Mouse (Mus musculus) skeletal muscle tissue, adult 2 months (tissue): ENCODE measurements at regions not wholly inside any gene's neighbourhood (a gene's known extent, or its start where the extent isn't known, plus 50 kb on each side); places are given as distances from the start of the nearest gene placed in this dataset.

ENCODE experiments used
- DNase-seq: peaks from one replicate; pipeline ENCODE4 v3.0.0-alpha.2; 2012; ENCODE audit warnings: low read depth, low spot score

DNA sequence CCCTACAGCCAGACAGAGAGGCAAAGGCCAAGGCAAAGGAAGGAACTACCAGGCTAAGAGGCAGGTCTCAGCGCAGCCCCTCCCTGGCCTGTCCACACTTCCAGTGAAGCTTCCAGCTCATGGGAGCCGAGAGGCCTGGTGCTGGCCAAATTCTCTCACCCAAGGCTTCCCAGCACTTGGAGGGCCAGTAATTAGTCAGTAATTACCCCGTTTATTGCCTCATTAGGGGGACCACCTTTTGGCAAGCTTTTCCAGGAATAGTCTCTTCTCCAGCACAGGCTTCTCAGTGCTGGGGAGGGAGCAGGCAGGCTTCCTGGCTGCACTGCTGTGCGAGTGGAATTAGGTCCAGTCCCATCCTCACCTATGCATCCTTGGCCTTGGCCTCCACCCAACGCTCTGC is 252.8 kb upstream of the Nxpe4 start:
- DNase-seq = no peak

DNA sequence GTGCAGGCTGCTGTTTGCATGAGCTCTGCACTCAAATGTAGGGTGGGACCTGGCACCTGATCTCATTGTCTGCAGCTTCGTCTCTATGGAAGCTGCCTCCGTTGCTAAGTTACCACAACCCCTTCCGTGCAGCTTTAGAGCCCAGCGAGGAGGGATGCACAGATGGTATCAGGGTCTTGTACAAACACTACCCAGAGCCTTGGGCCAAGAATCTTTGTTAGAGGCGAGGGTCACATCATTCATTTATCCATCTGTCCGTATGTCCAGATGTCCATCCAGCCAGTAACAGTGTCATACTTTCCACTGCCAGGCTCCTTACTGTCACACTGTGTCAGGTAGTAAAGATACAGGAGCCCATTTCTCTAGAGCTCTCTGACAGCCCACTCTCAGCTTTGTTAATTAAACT is 251.3 kb upstream of the Nxpe4 start:
- no peak for DNase-seq

DNA sequence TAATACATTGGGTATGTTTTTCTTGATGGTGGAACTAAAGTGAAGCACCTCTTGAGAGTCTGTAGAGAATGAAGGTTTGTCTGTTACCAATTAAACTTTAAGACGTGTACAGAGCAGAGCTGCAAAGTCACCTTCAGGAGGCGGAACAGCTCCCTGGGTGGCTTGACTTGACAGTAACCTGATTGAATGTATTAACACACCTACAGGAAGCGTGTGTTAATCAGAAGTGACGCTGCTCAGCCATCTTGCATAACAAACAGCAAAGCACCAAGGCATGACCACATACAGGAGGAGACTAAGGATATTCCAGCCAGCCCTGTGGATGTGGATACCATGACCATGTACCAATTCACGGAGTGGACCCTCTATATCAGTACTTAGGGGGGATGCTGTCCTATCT is 249.0 kb upstream of the Nxpe4 start:
- DNase-seq = no peak

DNA sequence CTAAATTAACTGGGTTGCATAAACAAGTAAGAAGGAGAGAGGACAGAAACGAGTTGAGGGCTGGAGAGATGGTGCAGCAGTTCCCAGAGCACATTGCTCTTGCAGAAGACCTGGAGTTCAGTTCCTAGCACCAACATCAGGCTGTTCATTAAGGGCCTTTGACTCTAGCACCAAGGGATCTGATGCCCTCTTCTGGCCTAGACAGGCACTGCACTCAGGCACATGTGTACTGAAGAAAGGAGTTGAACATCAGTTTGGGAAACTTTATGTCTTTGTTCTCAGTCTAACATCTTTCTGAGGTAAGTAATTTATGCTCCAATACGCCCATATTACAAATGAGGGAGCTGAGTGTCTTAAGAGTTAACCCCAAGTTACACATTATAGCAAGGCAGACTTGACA is 226.5 kb upstream of the Nxpe4 start:
- no peak for DNase-seq

DNA sequence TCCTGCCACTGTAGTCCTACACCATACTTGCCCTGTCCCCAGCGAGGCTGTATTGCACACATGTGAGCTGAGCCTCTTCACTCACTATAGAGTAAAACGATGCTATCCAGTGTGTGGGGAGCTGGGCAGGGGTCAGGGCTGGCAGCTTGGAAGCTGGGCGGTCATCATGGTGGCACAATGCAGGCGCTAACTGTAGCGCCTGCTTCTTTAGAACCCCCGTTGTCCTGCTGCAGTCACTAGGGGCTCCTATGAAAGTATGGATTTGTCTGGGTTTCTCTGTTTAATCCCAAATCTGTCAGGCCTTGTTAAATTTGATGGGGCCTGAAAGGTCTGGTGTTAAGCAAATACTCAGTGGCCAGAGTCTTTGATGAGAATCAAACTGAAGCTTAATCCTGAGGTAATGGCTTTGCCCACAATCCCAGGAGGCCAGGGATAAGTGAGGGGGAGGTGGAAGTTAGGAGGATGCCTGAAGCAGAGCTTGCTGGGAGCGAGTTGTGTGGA is 225.8 kb upstream of the Nxpe4 start:
- DNase-seq = no peak

DNA sequence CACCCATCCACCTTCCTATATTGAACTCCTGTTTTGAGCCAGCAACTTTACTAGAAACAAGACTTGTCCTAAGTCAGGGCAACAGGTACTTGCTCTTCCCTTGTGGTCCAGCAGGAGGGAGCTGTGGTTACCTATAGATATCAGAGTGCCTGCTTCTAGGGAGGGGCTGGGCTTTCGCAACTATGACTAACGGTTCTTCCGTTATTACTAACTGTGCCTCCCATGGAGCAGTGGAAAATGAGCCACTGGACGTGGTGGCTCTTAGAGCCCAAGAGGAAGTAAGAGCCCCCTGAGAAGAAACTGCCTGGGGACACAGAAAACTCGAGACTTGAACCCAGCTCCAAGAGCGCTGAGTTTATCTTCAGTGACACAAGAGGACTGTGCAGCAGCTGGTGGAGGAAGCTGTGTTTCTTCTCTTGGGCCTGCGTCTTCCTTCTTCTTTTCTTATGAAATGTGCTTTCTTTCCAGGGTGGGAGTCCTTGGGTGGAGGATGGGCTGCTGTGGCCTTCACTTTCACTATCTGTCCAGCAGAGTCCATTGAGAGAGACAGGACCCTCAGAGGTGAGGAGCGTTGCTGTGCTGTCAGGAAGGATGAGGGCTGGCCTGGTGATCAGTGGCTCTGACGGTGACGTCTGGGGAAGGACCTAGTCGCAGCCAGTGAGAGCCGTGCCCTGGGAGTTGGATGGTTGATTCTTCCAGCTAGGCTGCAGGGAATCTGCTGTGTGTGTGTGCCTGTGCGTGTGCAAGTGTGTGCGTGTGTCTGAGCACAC is 222.7 kb upstream of the Nxpe4 start:
- no peak for DNase-seq

DNA sequence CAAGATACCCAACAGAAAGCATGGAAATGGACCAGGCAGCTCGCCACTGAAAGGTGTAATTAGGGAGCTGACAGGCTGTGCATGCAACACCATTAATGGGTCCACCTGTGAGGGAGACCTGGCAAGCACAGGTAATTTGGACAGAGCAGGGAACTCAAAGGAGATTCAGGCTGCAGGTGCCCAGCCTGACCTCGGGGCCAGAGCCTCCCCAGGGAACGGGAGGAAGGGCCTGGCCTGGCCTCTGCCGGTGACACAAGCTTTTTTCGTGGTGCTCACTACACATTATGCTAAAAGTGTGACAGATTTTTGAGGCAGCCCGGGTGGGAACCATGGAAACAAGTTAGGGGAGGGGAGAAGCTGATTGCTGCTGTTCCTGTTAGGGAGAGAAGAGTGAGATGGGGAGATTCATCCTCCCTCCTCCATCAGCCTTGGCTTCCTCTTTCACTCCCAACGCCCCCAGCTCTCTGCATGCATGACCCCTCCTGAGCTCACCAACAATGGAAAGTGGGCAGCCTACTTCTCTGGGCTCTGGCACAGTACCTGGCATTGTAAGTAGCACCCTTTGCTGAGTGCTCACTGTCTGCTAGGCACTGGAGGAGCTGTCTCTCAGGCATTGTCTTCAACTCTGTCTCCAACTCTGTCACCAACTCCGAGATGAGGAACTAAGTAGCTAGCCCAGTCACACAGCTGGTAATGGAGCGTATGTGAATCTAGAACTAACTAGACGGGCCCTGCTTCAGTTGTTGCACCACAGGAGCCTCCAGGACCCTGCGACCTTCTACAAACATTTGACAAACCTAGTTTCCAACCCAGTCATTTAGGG is 218.9 kb upstream of the Nxpe4 start:
- DNase-seq = no peak

DNA sequence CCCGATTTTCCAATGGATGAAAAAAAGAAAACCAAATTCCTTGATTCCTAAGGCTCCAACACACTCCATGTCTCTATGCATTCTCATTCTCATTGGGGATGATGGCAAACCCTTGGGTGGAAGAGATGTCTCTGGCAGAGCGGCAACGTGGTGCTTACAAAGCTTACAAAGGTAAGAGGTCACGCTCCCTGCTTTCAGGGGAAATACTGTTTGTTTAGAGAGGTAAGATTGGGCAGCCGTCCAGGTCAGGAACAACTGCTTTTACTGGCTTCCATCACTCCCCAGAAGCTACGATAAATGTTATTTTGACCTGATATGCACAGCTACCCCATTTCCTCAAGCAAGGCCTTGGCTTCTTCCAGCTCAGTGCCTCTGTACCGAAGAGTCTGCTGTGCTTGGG is 215.6 kb upstream of the Nxpe4 start:
- no peak for DNase-seq

DNA sequence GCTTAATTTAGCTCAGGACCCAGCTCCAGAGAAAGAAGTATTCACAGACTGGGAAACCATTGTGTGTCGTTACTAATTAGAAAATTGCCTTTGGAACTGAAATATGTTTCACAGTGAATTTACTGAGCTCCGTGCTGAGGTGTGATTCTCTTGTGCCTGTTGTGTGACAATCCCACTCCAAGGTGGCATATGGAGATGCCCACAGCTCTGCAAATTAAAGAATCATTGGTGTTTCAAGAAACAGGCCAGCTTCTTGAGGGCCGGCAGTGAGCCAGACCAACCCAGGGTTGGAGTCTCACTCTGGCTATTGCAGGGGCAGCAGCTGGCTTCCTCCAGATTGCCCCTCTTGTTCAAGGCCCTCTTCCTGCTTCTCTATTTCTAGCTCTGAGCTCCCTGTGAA is 203.9 kb upstream of the Nxpe4 start:
- no peak for DNase-seq

DNA sequence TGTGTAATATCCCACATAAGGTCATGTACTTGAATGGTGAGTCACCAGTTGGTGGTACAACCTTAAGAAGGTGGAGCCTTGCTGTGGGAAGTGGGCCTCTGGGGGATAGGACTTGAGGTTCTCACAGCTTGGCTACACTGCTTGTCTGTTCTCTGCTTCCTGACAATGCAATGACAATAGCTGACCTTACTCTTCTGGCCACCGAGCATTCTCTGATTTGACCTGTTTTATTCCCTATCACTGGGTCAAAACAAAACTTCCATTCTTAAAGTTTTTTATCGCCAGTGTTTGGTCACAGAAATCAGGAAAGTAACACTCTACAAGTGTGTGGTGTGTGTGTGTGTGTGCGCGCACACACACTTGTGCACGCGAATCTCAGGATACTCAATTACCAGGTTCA is 203.0 kb upstream of the Nxpe4 start:
- DNase-seq = no peak

DNA sequence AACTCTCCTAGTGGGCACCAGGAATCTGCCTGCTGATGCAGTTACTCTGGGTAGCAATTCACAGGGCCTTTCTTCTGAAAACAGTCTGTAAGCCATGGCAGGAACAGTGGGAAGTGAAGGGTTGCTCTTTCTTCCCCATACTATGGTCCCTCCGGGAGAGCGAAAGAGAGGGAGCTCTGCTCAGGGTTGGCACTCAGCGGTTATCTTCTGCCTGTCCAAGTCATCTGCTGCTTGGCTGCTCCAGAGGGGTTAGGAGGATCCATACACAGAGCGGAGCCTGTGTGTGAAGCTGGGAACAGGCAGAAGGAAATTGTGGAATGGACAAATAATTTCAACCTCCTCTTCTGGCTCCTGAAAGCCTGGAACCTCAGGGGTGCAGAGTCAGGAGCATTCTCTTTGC is 200.6 kb upstream of the Nxpe4 start:
- no peak for DNase-seq

DNA sequence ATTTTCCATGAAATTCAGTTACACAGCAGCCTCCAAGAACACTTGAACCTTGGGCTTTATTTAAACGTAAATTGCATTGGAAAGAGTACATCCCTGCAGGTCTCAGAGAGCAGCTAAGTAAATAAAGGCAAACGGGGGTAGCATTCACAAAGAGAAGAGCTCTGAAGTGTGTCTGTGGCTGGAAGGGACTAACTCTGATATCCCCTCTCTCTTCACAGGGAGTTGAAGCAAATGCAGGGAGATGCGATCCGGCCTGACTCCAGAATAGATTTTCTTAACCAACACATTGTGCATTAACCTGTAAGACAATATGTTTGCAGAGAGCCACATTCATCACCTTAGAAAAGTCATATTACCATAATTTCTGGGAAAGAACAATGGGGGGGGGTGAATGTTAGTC is 199.7 kb upstream of the Nxpe4 start:
- DNase-seq = no peak

DNA sequence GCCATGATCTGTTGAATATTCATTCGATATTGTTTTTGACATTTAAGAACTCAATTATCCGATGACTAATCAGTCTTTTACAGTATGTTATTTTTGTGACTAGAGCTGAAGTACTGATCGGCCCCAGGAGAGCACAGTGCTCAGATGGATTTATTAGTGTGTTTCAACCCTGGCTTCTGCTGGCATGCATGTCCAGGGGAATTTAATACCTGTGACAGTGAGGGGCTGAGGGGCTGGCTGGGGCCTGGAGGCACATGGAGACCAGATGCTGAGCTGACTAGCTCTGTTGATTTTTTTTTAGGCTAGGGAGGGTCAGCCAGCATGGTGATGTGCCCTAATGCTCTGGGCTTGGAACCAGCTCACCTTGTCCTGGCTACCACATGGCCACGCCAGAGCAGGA is 199.2 kb upstream of the Nxpe4 start:
- DNase-seq = no peak

DNA sequence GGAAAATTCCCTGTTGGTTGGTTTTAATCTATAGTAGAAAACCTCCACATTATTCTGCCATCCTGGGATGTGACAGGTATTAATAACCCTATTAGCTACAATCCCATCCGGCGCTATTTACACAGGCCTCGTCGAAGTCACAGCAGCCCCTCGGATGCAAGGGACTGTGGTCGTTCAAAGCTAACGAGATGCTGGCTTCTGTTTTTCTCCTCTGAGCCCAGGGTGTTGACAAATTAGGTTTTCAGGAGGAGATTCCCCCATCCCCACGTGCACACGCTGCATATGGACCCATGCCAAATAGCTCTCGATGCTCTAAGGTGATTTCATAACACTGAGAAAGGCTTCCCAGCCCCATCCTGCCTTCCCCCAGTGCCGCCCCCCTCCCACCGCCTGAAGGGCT is 188.7 kb upstream of the Nxpe4 start:
- no peak for DNase-seq

DNA sequence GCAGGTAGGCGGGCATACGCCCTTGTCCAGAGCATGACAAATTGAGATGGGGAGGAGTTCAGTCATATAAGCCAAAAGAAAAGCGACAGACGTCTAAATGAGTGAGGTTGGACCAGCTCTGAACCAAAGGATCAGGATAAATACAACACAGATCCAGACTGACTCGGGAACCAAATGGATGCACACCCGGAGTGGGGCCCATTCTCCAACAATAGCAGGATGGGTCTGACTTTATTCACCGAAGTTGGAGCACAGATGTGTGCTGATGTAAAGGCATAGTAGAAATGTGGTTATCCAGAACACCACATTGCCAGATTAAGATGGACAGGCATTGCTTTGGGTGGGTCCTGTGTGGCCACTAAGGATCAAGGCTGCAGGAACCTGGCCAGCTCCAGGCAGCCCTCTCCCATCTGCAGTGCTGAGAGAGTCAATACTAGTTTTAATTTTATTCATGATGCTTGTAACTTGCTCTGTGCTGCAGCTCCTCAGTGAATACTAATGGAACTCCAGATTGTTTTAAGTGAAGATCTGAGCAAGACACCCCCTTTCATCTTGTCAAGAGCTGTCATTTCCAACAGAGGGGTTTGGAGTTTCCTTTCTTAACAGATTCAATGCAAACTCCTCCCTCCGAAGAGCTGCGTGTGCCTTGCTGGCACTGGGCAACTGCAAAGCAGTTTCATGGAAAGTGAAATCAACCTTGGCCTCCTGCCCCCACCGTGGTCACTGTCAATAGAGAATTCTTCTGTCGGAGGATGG is 176.3 kb upstream of the Nxpe4 start:
- no peak for DNase-seq

DNA sequence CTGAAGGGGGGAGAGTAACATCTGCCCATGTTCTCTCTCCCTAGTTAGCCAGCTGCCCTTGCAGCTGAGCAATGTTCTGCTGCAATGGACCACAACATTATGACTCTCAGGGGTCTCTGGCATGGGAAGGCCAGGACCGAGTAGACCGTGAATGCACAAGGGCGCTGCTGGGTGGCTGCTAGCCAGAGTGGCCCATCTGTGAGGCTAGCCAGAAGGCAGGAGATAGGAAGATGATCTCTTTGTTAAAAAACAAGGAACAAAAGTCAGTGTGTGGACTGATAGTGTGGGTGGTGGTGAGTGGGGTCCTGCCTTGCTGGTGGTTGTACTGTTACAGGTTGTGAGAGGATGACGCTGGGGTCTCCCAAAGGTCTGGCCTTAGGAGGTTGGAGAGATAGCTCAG is 174.6 kb upstream of the Nxpe4 start:
- DNase-seq = no peak

DNA sequence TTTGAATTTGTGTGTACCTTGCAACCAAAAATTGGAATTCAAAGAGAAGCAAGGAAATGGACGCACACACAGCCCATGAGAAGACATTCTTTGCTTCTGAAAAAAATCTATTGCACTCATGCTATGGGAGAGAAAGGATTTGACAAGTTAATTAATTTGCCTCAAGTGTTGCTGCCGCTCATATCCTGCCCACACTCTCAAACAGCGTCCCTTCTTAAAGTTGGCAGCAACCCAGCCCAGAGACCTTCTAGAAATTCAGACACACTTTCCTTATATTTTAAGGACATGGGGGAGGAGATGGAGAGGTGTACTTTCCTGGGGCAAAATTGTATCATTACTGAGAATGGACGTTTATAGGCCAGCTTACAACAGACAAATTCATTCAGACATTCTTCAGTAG is 167.2 kb upstream of the Nxpe4 start:
- DNase-seq = no peak

DNA sequence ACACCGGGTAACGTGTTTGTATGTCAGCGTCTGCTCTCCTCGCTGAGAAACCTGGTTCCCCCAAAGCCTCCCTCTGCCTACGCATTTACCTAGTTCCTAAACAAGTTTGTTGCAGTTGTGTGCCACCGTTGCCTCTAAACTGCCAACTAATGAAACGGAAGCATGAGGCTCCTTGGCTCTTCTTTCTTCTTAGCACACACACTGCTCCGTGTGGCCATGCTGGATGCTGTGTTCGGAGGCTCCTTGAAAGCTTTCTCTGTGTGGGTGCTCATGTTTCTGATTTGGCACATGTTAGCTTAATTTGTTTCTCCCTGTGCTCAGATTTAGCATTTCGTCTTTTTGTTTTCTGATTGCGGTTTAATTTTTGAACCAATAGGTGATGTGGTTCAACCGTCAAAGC is 162.2 kb upstream of the Nxpe4 start:
- DNase-seq = no peak

DNA sequence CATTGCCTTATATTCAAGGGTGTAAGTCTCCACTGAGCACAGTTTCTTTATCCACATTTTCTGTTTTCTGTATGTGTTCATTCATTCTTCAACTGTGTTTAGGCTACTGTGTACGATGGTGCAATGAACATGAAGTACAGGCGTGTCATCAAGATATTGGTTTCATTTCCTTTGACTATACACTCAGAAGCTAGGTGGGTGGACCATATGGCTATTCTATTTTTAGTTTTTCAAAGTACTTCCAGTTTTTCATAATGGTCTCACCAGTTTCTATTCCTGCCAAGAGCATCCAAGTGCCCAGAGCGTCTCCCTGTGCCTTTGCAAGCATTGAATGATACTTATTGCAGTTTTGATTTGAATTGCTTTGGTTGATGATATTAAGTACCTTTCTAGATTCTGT is 132.8 kb upstream of the Nxpe4 start:
- DNase-seq = no peak

DNA sequence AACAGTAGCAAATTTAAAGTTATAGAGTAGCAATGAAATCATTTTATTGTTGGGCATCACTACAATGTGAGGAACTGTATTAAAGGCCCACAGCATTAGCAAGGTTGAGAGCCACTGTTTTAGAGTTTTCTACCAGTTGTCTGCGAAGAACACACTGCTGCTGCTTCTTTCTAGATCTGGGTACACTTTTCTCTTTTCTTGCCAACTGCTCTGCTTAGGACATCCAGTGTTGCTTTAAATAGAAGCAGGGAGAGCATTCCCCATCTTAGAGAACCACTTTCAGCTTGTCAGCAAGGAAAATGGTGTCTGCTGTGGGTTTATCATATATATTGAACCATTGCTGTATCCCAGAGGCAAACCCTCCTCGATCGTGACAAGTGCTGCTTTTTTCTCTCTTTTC is 131.0 kb upstream of the Nxpe4 start:
- DNase-seq = no peak

DNA sequence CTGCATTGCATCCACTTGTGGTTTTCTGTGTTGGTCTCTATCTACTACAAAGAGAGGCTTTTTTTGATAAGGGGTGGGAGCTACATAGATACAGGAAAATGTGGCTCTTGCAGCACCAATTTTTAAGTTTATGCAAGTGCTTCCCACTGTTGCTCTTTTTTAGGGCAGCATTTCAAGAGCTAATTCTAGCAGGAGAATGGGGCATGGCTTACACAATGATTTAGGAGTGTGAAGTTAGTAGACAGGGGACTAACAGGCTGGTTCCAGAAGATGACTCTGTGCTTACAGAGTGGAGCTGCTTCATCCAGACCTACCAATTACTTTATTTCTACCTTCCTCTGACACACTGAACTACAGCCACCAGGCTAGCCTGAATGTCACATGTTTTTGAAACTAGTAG is 125.9 kb upstream of the Nxpe4 start:
- DNase-seq = no peak

DNA sequence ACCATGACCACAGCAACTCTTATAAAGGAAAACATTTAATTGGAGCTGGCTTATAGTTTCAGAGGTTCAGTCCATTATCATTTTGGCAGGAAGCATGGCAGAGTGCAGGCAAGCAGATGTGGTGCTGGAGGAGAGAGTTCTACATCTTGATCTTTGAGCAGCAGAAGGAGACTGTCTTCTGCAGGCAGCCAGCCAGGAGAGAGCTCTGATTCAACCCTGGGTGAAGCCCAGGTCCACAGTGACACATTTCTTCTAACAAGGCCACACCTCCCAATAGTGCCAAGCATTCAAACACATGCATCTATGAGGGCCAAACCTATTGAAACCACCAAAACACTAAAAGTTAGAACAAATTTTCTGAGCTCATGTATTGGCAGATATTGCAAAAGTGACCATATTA is 117.0 kb upstream of the Nxpe4 start:
- no peak for DNase-seq
